Mouse (Mus musculus) ovary, postnatal 10 days (tissue): ENCODE results near the gene Macrod2.

Source experiments
- DNase-seq: peaks from one replicate; pipeline ENCODE4 v3.0.0; 2022; ENCODE audit warnings: low spot score

The Macrod2 gene

DNA sequence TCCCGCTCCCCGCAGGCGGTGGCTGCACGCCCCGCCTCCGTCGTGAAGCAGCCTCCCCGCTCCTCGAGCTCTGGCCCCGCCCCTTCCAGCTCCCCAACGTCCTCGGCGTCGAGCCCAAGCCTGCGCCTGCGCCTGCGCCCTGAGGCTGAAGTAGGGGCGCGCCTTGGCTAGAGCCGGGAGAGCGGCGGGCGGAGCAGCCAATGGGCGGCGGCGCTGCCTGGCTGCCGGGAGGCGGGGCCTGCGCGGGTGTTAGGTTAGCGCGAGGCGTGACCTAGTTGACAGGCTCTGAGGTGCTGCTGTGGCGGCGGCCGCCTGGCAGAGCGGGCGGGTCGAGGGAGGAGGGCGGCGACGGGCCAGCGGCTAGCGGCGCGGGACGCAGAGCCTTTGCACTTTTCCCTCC is at the start of gene Macrod2:
Gene Macrod2, plus strand, starts transcription at position 131 of the 400 bp plus-strand sequence.
- DNase-seq = peak; percentile 94

DNA sequence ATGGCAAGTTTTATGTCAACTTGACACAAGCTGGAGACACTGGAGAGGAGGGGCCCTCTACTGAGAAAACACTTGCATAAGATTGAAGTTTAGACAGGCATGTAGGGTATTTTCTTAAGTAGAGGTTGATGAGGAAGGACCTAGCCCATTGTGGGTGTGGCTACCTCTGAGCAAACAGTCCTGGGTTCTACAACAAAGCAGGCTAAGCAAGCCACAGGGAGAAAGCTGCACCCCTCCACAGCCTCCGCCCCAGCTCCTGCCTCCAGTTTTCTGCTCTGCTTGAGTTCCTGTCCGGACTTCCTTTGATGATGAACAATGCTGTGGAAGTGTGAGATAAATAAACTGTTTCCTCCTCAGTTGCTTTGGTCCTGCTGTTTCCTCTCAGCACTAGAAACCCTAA is 35.2 kb upstream of the Macrod2 start:
- DNase-seq = no peak

- no peak for DNase-seq
Observed at GRCm38 (mm10) chr2:140364804-140365203, 30.3 kb upstream of the Macrod2 start.

DNA sequence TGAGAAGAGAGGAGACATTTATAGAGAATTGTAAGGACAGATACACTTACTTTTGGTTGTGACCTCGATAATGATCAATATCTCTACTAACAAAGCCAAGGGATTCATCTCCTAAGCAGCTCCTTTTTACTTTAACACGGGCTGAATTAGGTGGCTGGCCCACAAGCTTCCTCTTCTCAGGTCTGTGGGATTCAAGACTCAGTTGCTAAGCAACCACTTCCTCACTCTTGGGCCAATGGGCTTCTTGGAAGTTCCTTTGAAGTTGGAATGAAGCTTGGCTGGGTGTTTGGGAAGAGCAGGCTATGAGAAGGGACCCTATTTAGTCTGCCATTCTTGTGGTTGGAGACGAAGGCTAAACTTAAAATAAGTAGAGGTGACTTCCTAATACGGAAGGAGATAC is 5.6 kb upstream of the Macrod2 start, which contains the start of gene Sel1l2:
Gene Sel1l2, minus strand, starts transcription at position 182 of the 400 bp plus-strand sequence.
- no peak for DNase-seq

DNA sequence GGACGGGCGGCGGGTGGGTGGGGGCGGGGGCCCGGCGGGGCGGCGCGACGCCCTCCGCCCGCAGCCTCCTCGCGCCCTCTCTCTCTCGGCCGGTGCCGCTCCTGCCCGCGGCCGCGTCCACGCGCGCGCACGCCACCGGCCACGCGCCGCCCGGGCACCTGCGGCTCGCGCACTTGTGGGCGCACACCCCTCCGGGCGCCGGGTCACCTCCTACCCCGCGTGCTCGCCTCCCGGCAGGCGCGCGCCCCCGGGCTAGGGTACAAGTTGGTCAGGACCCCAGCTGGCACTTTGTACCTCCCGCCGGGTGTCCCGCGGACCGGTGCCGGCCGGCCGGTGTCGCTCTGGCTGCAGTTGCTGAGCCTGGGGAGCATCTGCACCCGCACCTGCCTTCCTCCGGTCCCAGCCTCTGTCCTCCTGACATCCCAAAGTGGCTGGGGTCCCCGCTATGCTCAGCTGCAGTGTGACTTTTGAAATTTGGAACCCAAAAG is 679 bp downstream of the Macrod2 start:
- no peak for DNase-seq

DNA sequence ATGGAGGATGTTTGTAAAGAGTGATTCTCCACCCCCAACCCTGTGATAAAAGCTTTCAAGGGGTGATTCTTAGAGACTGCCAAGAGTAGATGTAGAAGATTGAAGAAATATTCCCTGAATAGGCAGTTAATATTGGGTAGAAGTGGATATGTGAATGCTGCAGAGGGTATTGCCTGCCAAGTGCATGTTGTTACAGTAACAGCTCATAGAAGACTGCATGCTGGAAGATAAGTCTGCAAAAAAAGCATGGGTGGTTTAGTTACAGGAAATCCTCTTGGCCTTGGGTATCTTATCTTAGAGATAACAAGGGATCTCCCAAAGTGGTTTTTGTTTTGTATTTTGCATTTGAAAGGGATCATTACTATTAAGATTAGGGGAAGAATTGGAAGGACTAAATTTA is 30.7 kb downstream of the Macrod2 start:
- no peak for DNase-seq

DNA sequence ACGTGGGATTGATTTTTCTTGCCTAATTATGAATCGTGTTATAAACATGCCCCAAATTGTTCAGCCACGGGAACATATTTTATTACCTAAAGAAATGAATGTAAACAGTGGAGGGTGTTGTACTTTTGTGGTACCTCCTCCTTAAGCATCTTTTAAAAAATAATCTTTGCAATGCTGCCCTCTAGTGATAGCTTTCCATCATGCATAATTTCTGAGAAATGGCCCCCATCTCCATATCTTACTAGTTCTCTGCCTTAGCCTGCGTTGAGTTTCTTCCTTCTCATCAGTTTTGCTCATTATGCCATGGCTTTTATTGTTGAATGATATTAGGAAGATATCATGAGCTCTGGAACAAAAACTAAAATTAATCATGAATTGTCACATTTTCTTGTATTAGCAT is 32.2 kb downstream of the Macrod2 start:
- DNase-seq = no peak

GRCm38 (mm10) chr2:140439081-140439480 is 44.0 kb downstream of the Macrod2 start:
- no peak for DNase-seq

DNA sequence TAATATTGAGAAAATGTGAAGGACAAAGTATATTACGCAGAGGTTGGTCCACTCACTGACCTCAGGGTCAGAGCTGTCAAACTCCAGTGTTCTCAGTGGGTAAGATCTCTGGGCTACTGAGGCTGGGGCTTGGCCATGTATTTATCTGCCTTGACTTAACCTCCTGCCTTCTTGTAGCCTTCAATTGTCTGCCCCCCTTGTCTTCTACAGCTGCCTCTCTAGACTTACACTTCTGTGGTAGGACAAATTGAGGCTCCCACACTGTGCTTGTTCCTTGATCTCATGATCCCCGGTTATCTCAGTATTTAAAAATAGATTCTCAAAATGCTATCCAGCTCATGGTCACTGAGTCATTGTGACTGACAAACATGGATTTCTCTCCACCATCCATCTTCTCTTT is 53.5 kb downstream of the Macrod2 start:
- no peak for DNase-seq

GRCm38 (mm10) chr2:140475770-140476169 is 80.7 kb downstream of the Macrod2 start:
- no peak for DNase-seq

- DNase-seq = no peak
Observed at GRCm38 (mm10) chr2:140476891-140477290, 81.8 kb downstream of the Macrod2 start.

DNA sequence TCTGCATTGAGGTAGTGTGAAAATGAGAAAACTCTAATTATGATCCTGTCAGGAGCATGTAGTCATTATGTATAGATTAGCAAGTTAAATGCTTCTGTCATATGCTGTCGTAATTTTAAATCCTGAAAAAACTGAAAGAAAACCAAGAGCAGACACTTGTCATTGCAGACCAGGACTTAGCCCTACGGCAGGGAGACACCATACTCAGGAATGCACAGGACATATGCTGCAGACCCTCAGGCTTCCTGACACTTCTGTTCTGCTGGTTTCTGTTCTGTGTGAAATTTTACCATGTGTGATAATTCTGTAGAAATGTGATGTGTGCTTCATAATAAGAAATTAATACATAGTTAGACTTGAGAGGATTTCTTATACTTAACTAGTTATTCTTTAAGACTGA is 87.5 kb downstream of the Macrod2 start:
- no peak for DNase-seq

DNA sequence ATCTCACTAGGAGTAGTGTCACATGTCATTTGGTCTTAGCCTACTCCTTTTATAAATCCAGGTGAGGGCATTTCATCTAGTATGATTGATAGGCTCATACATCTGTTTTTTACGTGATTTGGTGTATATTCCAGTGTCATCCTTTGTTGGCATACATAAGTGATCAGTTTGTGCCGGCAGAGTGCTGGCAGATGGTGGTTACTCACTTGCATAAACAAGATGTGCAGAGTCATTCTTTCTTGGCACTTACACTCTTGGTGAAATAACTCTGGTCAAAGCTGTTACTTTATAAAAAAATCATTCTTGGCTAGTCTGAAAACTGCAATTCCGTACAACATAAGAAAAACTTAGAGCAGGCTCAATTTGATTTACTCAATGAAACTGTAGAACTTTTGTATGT is 102.6 kb downstream of the Macrod2 start:
- DNase-seq = no peak

DNA sequence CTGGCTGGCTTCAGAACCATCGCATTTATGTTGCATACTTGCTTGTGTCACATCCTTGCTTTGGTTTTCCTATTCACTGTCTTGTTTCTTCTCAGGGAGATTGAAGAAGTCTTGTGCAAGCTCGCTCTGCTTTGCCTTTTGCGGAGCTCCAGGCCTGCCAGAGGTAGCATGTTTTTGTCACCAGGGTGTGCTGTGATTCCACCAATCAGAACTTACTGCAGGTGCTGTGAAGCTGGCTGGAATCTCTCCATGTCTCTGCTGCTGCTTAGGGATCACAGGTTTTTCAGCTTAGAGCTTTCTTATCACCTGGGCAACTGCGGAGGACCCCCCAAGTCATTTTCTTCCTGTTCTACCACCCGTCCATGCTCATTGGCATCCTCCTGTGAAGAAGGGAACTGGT is 105.8 kb downstream of the Macrod2 start:
- DNase-seq = peak; percentile 3

GRCm38 (mm10) chr2:140521472-140521871 is 126.4 kb downstream of the Macrod2 start:
- no peak for DNase-seq

DNA sequence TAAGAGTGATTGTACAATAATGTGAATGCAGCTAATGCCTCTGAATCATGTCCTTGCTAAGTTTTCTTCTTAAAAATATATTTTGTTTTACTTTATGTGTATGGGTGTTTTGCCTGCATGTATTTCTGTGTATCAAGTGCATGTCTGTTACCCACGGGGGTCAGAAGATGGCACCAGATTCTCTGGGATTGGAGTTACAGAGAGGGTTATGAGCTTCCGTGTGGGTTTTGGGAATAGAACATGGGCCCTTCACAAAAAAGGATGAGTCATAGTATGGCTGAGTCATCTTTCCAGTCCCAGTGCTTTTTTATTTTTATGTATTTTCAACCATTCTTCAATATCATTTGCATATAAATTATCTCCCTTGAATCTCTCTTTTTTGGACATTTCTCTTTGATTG is 135.1 kb downstream of the Macrod2 start:
- no peak for DNase-seq

DNA sequence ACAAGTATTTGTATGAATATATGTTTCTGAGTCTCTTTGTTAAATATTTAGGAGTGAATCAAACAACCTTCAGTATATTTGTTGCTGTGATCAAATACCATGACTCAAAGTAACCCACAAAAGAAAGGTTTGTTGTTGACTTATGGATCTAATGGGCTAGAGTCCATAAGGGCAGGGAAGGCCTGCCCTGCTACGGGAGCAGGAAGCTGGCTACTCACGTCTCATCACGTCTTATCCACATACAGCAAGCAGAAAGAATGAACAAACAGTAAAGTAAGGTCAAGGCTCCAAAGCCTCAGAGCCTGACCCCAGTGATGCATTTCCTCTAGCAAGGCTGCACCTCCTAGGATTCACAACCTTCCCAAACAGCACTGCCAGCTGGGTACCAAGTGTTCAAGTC is 136.9 kb downstream of the Macrod2 start:
- DNase-seq = no peak

DNA sequence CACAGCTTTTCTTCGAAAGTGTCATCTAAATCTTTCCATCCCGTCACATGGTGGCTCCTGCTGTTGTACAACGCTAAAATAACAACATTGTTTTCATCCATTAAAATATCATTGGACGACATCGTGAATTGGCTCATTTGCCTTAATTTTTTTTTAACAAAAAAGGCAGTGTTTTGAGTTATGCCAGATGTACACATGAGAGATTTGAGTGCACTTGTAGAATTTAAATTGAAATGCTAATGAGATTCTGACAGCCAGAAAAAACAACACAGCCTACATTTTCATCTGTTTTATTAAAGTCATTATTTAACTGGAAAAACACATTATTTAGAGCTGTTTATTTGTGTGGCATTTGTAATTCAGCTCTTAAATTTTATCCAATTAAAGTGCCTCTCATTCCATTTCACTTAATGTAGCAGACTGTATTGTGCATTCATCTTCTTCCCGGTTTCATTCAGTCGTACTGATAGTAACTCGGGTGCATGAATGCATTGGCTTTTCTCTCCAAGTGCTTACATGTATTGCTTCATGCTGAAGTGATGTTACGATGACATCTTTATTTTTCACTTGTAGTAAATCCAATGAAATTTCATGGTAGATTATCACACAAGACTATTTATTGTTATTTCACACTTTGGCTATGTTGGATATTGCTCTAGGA is 137.9 kb downstream of the Macrod2 start:
- DNase-seq = no peak

DNA sequence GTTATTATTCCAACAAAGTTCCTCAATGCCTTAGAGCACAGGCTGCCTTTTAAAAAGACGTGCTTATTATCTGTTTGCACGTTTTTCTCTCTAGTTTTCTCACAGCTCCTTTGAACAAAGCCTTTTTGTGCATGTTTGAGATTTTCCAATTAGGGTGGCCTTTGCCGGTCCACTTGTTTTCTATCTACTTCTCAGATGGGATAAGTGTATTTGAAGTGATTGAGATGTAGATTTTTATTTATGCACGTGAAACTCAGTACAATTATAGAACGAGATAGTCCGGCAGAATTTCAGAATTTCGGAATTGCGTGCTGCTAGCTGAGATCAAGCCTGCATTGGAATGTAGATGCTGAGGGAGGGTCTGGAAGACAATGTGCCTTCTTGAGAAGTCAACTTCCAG is 138.5 kb downstream of the Macrod2 start:
- DNase-seq = no peak

DNA sequence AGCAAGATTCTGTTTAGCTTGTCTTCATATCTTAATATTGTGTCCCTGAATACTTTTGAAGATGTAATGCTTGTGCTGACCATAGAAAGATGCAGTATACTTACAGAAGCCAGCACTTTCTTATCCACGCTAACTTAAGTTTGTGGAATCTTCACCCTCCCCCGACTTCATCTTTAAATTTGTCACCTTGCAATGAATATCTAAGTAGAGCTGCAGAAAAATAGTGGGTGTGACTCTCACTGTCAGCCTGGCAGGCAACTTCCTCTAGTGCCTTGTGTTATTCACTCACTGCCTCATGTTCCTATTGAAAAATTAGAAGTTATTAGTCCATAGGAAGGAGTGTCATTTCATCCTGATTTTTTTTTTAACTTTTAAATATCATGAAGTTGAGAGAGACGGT is 139.5 kb downstream of the Macrod2 start:
- no peak for DNase-seq

GRCm38 (mm10) chr2:140535832-140536571 is 140.9 kb downstream of the Macrod2 start:
- DNase-seq = no peak

DNA sequence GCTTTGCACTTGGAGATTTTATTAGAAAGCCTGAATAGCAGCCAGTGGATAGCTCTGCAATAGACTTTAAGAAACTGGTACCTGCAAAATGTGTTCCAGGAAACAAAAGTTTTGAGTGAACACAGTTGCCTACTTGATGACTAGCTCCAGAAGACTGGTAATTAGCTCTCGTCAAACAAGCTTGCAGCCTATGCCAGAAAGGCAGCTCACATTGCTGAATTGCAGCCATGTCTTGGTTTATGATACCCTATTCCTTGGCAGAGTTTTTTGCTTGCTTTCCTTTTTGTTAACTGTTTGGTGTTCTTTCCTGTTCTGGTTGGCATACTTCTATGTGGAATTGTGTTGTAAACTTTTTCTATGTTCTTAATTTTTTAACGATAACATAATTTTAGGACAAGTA is 154.2 kb downstream of the Macrod2 start:
- DNase-seq = no peak

- no peak for DNase-seq
Observed at GRCm38 (mm10) chr2:140561426-140561825, 166.3 kb downstream of the Macrod2 start.

DNA sequence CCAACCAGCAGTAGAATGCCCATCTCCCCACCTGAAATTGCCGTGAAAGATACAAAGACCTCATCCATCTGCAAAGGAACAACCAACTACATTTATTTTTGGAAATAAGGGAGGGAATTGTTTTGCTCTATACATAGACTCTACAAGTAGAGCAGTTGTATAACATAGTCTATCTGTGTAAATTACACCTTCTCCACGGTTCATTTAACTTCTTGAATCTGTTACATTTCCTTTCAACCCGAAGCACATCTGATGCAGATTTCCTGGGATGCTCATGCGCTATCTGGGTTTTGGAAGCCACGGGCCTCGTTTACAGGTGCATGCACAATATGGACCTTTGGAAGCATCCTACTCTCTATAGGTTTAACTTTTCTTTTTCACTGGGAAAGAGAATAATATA is 175.8 kb downstream of the Macrod2 start:
- DNase-seq = no peak
